Mouse (Mus musculus) c-Kit-negative CD71-positive TER-119-positive erythroid progenitor cells, embryonic 14.5 days (primary cell): ENCODE data around the gene Slc35e3.
"Not testable (repeated sequence)": the region's sequence is repeated elsewhere in the genome, so short reads cannot be mapped to it uniquely, and the experiment has no call there.

Experiments
- DNase-seq: peaks from one replicate; pipeline ENCODE4 v3.0.0-alpha.2; 2013; ENCODE audit warnings: low read depth, low spot score

Slc35e3 gene

GRCm38 (mm10) chr10:117762281-117762830 lies 16.2 kb upstream of the Slc35e3 start:
- no peak for DNase-seq

- DNase-seq: no peak
Observed at GRCm38 (mm10) chr10:117761551-117761950, 15.4 kb upstream of the Slc35e3 start.

GRCm38 (mm10) chr10:117760831-117761335 lies 14.7 kb upstream of the Slc35e3 start:
- no peak for DNase-seq

GRCm38 (mm10) chr10:117759844-117760630 lies 13.9 kb upstream of the Slc35e3 start:
- DNase-seq: no peak

GRCm38 (mm10) chr10:117758749-117759727 lies 12.9 kb upstream of the Slc35e3 start:
- no peak for DNase-seq

- not testable (repeated sequence) for DNase-seq
Observed at GRCm38 (mm10) chr10:117758344-117758743, 12.2 kb upstream of the Slc35e3 start.

- no peak for DNase-seq
Observed at GRCm38 (mm10) chr10:117757796-117758342, 11.7 kb upstream of the Slc35e3 start.

- DNase-seq: no peak
Observed at GRCm38 (mm10) chr10:117757259-117757658, 11.1 kb upstream of the Slc35e3 start.

GRCm38 (mm10) chr10:117756784-117757183 lies 10.6 kb upstream of the Slc35e3 start:
- DNase-seq: no peak

GRCm38 (mm10) chr10:117755799-117756467 lies 9.8 kb upstream of the Slc35e3 start:
- no peak for DNase-seq

- DNase-seq: no peak
Observed at GRCm38 (mm10) chr10:117755086-117755798, 9.1 kb upstream of the Slc35e3 start.

- no peak for DNase-seq
Observed at GRCm38 (mm10) chr10:117754609-117754940, 8.4 kb upstream of the Slc35e3 start.

GRCm38 (mm10) chr10:117753711-117754608 lies 7.8 kb upstream of the Slc35e3 start:
- DNase-seq: no peak

- DNase-seq: no peak
Observed at GRCm38 (mm10) chr10:117752851-117753647, 6.9 kb upstream of the Slc35e3 start.

- no peak for DNase-seq
Observed at GRCm38 (mm10) chr10:117752304-117752821, 6.2 kb upstream of the Slc35e3 start.

- DNase-seq: no peak
Observed at GRCm38 (mm10) chr10:117751744-117752143, 5.6 kb upstream of the Slc35e3 start.

GRCm38 (mm10) chr10:117751282-117751610 lies 5.1 kb upstream of the Slc35e3 start:
- DNase-seq: no peak

GRCm38 (mm10) chr10:117750529-117751281 lies 4.5 kb upstream of the Slc35e3 start:
- no peak for DNase-seq
